Mouse (Mus musculus) adrenal gland, postnatal 0 days (tissue): ENCODE results near the gene Adh6a. TPM values are rescaled to one million over a fixed set of nuclear protein-coding genes. Genes with fewer than 3 reads are reported as not detected.

Source experiments
- polyA plus RNA-seq: library from polyadenylated mRNA; unstranded; fragments of >200 nt; fragmentation: Nextera tagmentation; extraction: Ambion mirVana; gene quantifications from 2 replicates; pipeline ENCODE4 v1.2.1, GENCODE M21; 2015

Adh6a gene
- not detected in 2 replicates for polyA plus RNA-seq

GRCm38 (mm10) chr3:138312965-138313364 is at the start of gene Adh6a:
Gene Adh6a (plus strand): TSS chr3:138313286.

GRCm38 (mm10) chr3:138341471-138341870 is 28.4 kb downstream of the Adh6a start, which contains the start of gene Adh6b:
Gene Adh6b (plus strand): TSS chr3:138341775.

Other genes with a start within 250 kb of the Adh6a start
- gene 1110002E22Rik, start 248.2 kb upstream of the Adh6a start, polyA plus RNA-seq = 0.13 and 0.18 TPM in 2 replicates
- 0.09 and 0.12 TPM in 2 replicates for gene Gm5105, start 245.9 kb upstream of the Adh6a start, polyA plus RNA-seq
- gene Trmt10a, start 169.8 kb upstream of the Adh6a start, polyA plus RNA-seq = 7.8 and 9.6 TPM in 2 replicates
- 11.1 and 11.4 TPM in 2 replicates for gene Mttp, start 168.3 kb upstream of the Adh6a start, polyA plus RNA-seq
- gene 4930579F01Rik, start 119.5 kb upstream of the Adh6a start, polyA plus RNA-seq = 0.08 TPM in 1 of 2 replicates, not detected in the other
- gene Adh7, start 95.5 kb upstream of the Adh6a start, polyA plus RNA-seq = 54.8 and 93.7 TPM in 2 replicates
- 2,142 and 6,125 TPM in 2 replicates for gene Adh1, start 52.3 kb upstream of the Adh6a start, polyA plus RNA-seq
- gene Adh6b, start 28.5 kb downstream of the Adh6a start, polyA plus RNA-seq = 0.09 and 0.19 TPM in 2 replicates
- 0.50 TPM in 1 of 2 replicates, not detected in the other for gene Adh4, start 102.2 kb downstream of the Adh6a start, polyA plus RNA-seq
- gene Adh5, start 129.8 kb downstream of the Adh6a start, polyA plus RNA-seq = 405 and 503 TPM in 2 replicates
- 18.9 and 32.5 TPM in 2 replicates for gene Metap1, start 176.2 kb downstream of the Adh6a start, polyA plus RNA-seq
- 121 and 178 TPM in 2 replicates for gene Eif4e, start 212.9 kb downstream of the Adh6a start, polyA plus RNA-seq